10 mouse cellular contexts compared by ENCODE assay signal in genomic region chr2:13409767-13410519, GRCm38 (mm10).
DNase-seq lines count a peak whose midpoint lies in the region; ATAC-seq lines count a peak whose summit lies in the region.
"Had no signal": no experiment of that assay in that cellular context is flagged by ENCODE, and none has a peak within 500 bp of the region (broad histone marks: within the 10 kb centered on the region; RNA-seq: fewer than 3 reads in every experiment).

No protein-coding gene starts in this region.

- no peak overlapping the region for H3K4me2 ChIP-seq in heart, embryonic 12.5 days
- H3K4me2 ChIP-seq: limb, embryonic 15.5 days had no signal

- DNase-seq in heart, postnatal 25 days (ENCODE audit: low spot score): no peak
- DNase-seq in B cell, adult 2 months: peak; percentile 53 to 54
- peak; percentile 28 for DNase-seq in T-cell, adult 2 months (ENCODE audit: low spot score)
- DNase-seq in lung, postnatal 36 days: peak; percentile 72
- no peak for DNase-seq in spleen, postnatal 14 days (ENCODE audit: low spot score in 2 of 2)
- DNase-seq in cerebellum, postnatal 10 days: no peak
- DNase-seq in embryo, embryonic 10 days (ENCODE audit: low spot score): no peak

- no peaks in the 10 kb centered on the region for H3K36me3 ChIP-seq in heart, embryonic 12.5 days
- H3K36me3 ChIP-seq: limb, embryonic 15.5 days had no signal

- no peak overlapping the region for H3K9ac ChIP-seq in heart, embryonic 12.5 days
- H3K9ac ChIP-seq: limb, embryonic 15.5 days had no signal

- intact Hi-C loops in heart, postnatal 25 days (cut with DNase I): loop anchor here (2.0 to 10.0 kb wide), 2 partner anchors 15 to 105 kb away; no protein-coding TSS in a partner anchor

- no peak for ATAC-seq in heart, embryonic 12.5 days (ENCODE audit: insufficient number of reproducible peaks, low FRiP score)

- no peaks in the 10 kb centered on the region for H3K9me3 ChIP-seq in heart, embryonic 12.5 days (replicated peaks)
- H3K9me3 ChIP-seq: limb, embryonic 15.5 days had no signal

- no peaks in the 10 kb centered on the region for H3K27me3 ChIP-seq in heart, embryonic 12.5 days (replicated peaks)
- H3K27me3 ChIP-seq: limb, embryonic 15.5 days had no signal

- peak overlapping the region; percentile 4; the same call in 1 of the 2 replicates for H3K27ac ChIP-seq in heart, embryonic 12.5 days (ENCODE audit: poor library complexity, severe bottlenecking)

- H3K4me1 ChIP-seq in heart, embryonic 12.5 days (replicated peaks): peaks cover 14% of the 10 kb centered on the region

- 79% methylated on average over 2 of the region's 2 CpGs for WGBS in heart, embryonic 12.5 days

- no peak overlapping the region for H3K4me3 ChIP-seq in heart, embryonic 12.5 days
- H3K4me3 ChIP-seq: erythroblast, embryonic 14.5 days; limb, embryonic 15.5 days had no signal

Comparison
In these comparisons a context has a peak if more than half of its experiments do, and no peak if none do; other contexts are left out.
1. DNase-seq: peak in B cell, adult 2 months (2 of 2), T-cell, adult 2 months (single experiment) and lung, postnatal 36 days (single experiment); none in heart, postnatal 25 days (single experiment), spleen, postnatal 14 days (0 of 2), cerebellum, postnatal 10 days (0 of 2) and embryo, embryonic 10 days (single experiment).